Mouse (Mus musculus) liver, postnatal 0 days (tissue): Measurements from ENCODE around the gene Esrrg.

Experiments used
- CTCF ChIP-seq: sonication (generic); IDR thresholded peaks from 2 replicates; pipeline ENCODE4 v1.5.1; 2016; ENCODE audit warnings: antibody characterized with exemption, low read depth
- EP300 ChIP-seq: IDR thresholded peaks from 2 replicates; pipeline ENCODE4 v1.6.1; 2016; ENCODE audit warnings: antibody characterized with exemption, low read depth, mild to moderate bottlenecking

DNA sequence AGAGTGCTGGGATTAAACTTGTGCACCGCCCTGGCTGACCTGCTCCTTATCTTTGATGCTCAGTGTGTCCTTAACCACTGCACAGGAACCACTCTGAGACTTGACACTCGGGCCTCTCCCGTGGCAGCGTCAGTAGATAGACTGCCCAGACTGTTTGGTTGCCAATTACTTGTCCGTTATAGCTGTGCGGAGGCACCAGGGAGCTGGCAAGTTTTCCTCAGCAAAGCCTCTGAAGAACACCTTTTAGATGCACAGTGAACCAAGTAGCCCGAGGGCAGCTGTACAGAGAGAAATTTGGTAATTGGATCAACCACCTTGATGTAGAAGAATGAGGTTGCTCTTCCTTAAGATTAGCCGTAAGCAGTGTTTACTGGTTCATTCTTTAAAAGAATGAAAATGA lies 279.6 kb downstream of the Esrrg start:
- TF ChIP-seq CTCF, result no peak
- TF ChIP-seq EP300, result no peak
